Mouse (Mus musculus) left cerebral cortex, adult 9 months (tissue): ENCODE measurements around the gene Erc2.
"Not testable (repeated sequence)": the region's sequence is repeated elsewhere in the genome, so short reads cannot be mapped to it uniquely, and the experiment has no call there.

ENCODE experiments used
- DNase-seq, 2 experiments: peaks; one replicate each; pipeline ENCODE4 v3.0.0; 2022; ENCODE audit warnings: low spot score in 2 of 2

Erc2 gene

DNA sequence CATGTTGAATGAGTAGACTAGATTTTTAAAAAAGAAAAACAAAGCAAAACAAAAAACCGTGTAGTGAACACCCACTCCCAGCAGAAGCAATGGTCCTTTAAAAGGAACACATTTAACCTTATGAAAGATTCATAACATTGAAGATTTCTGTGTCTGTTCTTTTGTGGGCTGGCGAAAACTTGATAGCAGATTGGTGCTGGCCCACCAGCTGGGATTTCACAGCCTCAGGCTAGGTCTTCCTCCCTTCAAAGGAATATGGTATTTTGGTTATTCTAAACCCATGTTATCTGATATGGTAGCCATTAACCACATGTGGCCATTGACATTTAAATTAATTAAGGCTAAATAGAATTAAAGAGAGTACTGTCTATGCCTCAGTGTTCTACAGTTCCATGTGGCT lies 205.9 kb downstream of the Erc2 start:
- no peak for DNase-seq

GRCm38 (mm10) chr14:27832196-27832595 lies 210.0 kb downstream of the Erc2 start:
- peak in 1 of 2 experiments; percentile 20 for DNase-seq

DNA sequence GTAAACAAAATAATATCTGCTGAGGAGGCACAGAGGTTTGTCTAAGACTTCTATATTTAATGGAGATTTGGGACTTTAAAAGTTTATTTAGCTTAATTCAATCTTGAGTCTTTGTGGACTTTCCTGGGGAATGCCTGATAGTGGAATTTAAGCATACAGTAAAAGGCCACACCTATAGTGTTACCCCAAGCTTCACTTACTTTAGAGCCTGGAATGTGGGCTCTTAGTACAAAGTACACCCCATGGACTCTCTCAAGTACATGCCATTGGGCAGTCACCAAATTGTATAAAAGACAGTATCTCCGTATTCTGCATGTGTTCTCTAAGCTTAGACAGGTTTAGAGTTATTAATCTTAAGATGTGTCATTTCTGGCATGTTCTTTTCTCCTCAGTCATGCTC lies 213.1 kb downstream of the Erc2 start:
- no peak for DNase-seq

DNA sequence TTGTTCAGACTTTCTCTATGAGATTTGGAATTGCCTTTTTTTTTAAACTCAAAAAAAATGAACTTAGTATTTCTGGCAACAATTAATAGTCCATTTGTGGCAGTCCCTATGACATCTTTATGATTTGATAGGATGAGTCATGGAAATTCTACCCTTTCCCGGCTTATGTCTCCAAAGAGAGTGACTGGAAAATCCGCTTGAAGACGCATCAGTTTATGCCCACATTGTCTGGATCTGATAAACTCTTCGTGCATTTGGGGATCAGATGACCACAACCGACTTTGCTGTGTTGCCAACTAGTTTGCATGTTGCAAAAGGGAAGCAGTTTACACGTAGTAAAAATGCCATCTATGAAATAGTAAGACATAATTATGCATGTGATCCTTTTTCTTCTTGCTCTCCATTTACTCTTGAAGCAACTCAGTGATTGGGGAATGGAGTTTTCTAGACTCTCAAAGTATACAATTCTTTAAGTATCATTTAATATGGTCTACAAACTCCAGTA lies 215.4 kb downstream of the Erc2 start:
- DNase-seq: no peak

- no peak for DNase-seq
These were observed 217.9 kb downstream of the Erc2 start for GRCm38 (mm10) chr14:27840120-27840519.

DNA sequence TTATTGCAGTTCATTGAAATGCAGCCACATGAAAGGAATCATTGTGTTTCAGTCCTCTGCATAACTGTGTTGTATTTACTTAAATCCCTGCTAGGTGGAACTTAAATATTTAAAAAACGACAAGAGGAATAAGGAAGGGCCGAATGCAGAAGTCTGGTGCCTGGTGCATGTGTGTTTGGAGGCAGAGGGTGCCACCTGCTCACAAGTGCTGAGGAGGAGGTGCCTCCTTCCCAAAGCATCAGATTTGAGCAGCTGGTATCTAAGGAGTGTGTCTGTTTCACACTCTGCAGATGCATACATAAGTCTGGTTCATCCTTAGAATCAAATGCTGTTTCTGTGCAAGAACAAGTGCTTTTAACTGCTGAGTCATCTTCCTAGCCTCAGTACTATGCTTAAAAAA lies 224.6 kb downstream of the Erc2 start:
- peak; percentile 73 to 83 for DNase-seq

- no peak for DNase-seq
These were observed 225.1 kb downstream of the Erc2 start for GRCm38 (mm10) chr14:27847291-27847690.

GRCm38 (mm10) chr14:27851231-27851630 lies 229.0 kb downstream of the Erc2 start:
- DNase-seq: no peak

DNA sequence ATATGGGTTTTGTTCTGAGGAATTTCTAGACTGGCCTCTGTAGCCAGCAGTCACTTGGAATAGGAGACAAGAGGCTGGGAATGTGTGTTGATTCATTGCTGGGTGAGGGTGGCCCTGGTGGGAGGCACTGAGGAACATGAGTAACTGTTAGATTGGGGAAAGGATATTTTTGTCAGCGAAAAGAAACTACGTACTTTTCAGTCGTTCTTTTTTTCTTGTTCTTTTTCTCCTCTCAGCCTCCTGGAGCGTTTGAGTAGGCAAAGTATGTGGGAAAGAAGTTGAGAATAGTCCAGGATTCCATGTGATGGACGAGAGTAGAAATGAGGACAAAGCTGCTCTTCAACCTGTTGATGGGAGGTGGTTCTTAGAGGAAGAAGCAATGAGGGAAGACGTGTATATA lies 230.4 kb downstream of the Erc2 start:
- DNase-seq: peak; percentile 43 to 57

- DNase-seq: peak; percentile 56 to 91
These were observed 238.3 kb downstream of the Erc2 start for GRCm38 (mm10) chr14:27860371-27861046.

DNA sequence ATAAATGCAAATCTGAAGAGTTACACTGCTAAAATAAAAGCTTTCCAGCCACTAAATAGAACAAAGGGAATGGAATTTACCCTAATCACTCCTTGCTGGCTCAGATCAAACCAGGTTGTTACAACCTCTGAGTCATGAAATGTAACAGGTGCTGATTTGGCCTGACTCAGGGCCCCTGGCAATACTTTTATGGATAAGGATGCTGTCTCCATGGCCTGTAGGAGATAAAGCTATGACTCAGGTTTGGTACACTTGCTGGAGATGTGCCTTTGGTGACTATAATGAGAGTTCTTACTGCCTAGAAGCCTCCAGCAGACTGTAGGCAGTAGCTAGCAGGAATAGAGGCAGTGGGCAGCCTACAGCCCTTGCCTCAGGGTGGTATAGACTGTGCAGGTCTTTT lies 240.1 kb downstream of the Erc2 start:
- peak in 1 of 2 experiments; percentile 23 for DNase-seq

GRCm38 (mm10) chr14:27867386-27867785 lies 245.2 kb downstream of the Erc2 start:
- no peak for DNase-seq

GRCm38 (mm10) chr14:27873619-27874018 lies 251.4 kb downstream of the Erc2 start:
- DNase-seq: no peak

- peak; percentile 49 to 75 for DNase-seq
These were observed 253.8 kb downstream of the Erc2 start for GRCm38 (mm10) chr14:27875991-27876411.

GRCm38 (mm10) chr14:27881972-27882371 lies 259.7 kb downstream of the Erc2 start:
- no peak for DNase-seq

- not testable (repeated sequence) for DNase-seq
These were observed 264.1 kb downstream of the Erc2 start for GRCm38 (mm10) chr14:27886337-27886736.

DNA sequence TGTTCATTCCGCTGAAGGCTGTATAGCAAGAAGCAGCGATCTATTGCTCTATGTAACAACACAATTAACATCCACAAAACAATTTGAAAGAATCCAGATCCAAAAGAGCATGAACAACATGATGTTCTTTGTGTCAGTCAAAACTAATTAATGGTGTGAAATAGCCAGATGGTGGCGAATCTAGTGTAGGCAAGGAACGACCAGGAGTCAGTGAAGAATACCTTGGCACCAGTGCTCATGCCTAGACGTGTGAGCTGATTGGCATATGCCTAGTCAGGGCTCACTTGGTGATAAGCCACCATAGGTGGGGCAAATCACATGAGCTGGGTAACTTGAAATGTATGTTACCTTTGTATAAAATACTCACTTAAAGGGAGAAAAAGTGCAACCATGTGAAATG lies 265.3 kb downstream of the Erc2 start:
- DNase-seq: no peak

- no peak for DNase-seq
These were observed 267.4 kb downstream of the Erc2 start for GRCm38 (mm10) chr14:27889650-27890049.

- no peak for DNase-seq
These were observed 270.2 kb downstream of the Erc2 start for GRCm38 (mm10) chr14:27892416-27892815.

DNA sequence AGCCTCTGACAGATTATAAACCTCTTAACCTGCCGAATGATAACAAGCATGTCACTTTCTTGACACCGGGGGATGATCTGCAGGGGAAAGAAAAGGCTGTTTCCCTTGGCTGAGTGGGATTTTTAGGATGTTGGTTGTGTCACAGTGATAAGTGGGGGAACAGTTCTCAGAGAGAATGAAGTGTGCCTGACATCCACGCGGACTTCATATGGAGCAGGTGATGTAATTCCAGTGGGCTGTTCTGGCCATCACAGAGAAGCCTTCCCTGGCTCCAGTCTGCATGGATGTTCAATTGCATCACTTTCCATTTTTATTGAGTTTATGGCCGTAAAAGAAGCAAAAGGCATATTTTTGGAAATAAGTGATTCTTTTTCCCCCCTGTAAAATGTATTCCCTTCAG lies 279.5 kb downstream of the Erc2 start:
- no peak for DNase-seq

GRCm38 (mm10) chr14:27921656-27922373 lies 299.6 kb downstream of the Erc2 start:
- DNase-seq: no peak

- no peak for DNase-seq
These were observed 305.1 kb downstream of the Erc2 start for GRCm38 (mm10) chr14:27927369-27927768.

- DNase-seq: no peak
These were observed 311.3 kb downstream of the Erc2 start for GRCm38 (mm10) chr14:27933533-27933932.
